Comparison of ENCODE assay signal across 30 mouse cellular contexts in genomic region chr6:23107069-23107468, GRCm38 (mm10). TPM values are rescaled to one million over a fixed set of nuclear protein-coding genes. Genes with fewer than 3 reads are reported as not detected.
"Had no signal": no experiment of that assay in that cellular context is flagged by ENCODE, and none has a peak within 500 bp of the region (broad histone marks: within the 10 kb centered on the region; RNA-seq: fewer than 3 reads in every experiment).

No protein-coding gene starts in this region.

- H3K36me3 ChIP-seq: limb, embryonic 10.5 days; limb, embryonic 12.5 days; limb, embryonic 13.5 days; limb, embryonic 15.5 days; liver, embryonic 13.5 days; midbrain, embryonic 10.5 days; midbrain, embryonic 12.5 days; midbrain, embryonic 13.5 days; midbrain, embryonic 15.5 days; neural tube, embryonic 12.5 days; neural tube, embryonic 13.5 days had no signal

- ATAC-seq: liver, embryonic 12.5 days; liver, postnatal 0 days; lung, postnatal 0 days; midbrain, embryonic 13.5 days; midbrain, embryonic 15.5 days; midbrain, embryonic 16.5 days had no signal

- H3K27ac ChIP-seq: left cerebral cortex, adult 2 months; limb, embryonic 10.5 days; limb, embryonic 12.5 days; limb, embryonic 13.5 days; limb, embryonic 15.5 days; liver, embryonic 12.5 days; liver, embryonic 13.5 days; liver, embryonic 14.5 days; liver, embryonic 15.5 days; macrophage; midbrain, embryonic 10.5 days; midbrain, embryonic 12.5 days; midbrain, embryonic 13.5 days; midbrain, embryonic 15.5 days; neural tube, embryonic 12.5 days; neural tube, embryonic 13.5 days had no signal

- H3K9ac ChIP-seq: limb, embryonic 12.5 days; limb, embryonic 13.5 days; limb, embryonic 15.5 days; liver, embryonic 12.5 days; liver, embryonic 13.5 days; liver, embryonic 14.5 days; liver, embryonic 15.5 days; liver, postnatal 0 days; midbrain, embryonic 12.5 days; midbrain, embryonic 13.5 days; midbrain, embryonic 15.5 days; neural tube, embryonic 12.5 days; neural tube, embryonic 13.5 days had no signal

- H3K4me1 ChIP-seq: limb, embryonic 10.5 days; limb, embryonic 12.5 days; limb, embryonic 13.5 days; limb, embryonic 15.5 days; liver, embryonic 12.5 days; liver, embryonic 13.5 days; liver, embryonic 15.5 days; megakaryocyte, embryonic 14.5 days; midbrain, embryonic 10.5 days; midbrain, embryonic 12.5 days; midbrain, embryonic 13.5 days; midbrain, embryonic 15.5 days; neural tube, embryonic 12.5 days; neural tube, embryonic 13.5 days had no signal

- H3K4me2 ChIP-seq: limb, embryonic 12.5 days; limb, embryonic 13.5 days; limb, embryonic 15.5 days; liver, embryonic 11.5 days; liver, embryonic 12.5 days; liver, embryonic 13.5 days; liver, embryonic 15.5 days; midbrain, embryonic 11.5 days; midbrain, embryonic 12.5 days; midbrain, embryonic 13.5 days; midbrain, embryonic 15.5 days; neural tube, embryonic 12.5 days; neural tube, embryonic 13.5 days had no signal

- H3K9me3 ChIP-seq: limb, embryonic 10.5 days; limb, embryonic 12.5 days; limb, embryonic 13.5 days; limb, embryonic 15.5 days; liver, embryonic 12.5 days; liver, embryonic 13.5 days; liver, embryonic 15.5 days; midbrain, embryonic 10.5 days; midbrain, embryonic 12.5 days; midbrain, embryonic 13.5 days; midbrain, embryonic 15.5 days; neural tube, embryonic 12.5 days; neural tube, embryonic 13.5 days had no signal

- H3K4me3 ChIP-seq: left cerebral cortex, adult 2 months; limb, embryonic 10.5 days; limb, embryonic 12.5 days; limb, embryonic 13.5 days; limb, embryonic 15.5 days; liver, embryonic 12.5 days; liver, embryonic 13.5 days; liver, embryonic 15.5 days; megakaryocyte, embryonic 14.5 days; midbrain, embryonic 10.5 days; midbrain, embryonic 12.5 days; midbrain, embryonic 13.5 days; midbrain, embryonic 15.5 days; myocyte; neural tube, embryonic 12.5 days; neural tube, embryonic 13.5 days had no signal

- DNase-seq: left cerebral cortex, postnatal 4 days; liver; liver, embryonic 13.5 days; liver, postnatal 0 days; lung, adult 18-20 months; lung, adult 2 months; lung, postnatal 14 days; lung, postnatal 4 days; midbrain, embryonic 14.5 days had no signal

- H3K27me3 ChIP-seq: limb, embryonic 12.5 days; limb, embryonic 13.5 days; limb, embryonic 15.5 days; liver, embryonic 12.5 days; liver, embryonic 13.5 days; liver, embryonic 15.5 days; megakaryocyte, embryonic 14.5 days; midbrain, embryonic 12.5 days; midbrain, embryonic 13.5 days; midbrain, embryonic 15.5 days; neural tube, embryonic 12.5 days; neural tube, embryonic 13.5 days had no signal

RNA-seq across cellular contexts. Expression of gene Aass, which starts 25.7 kb away (rescaled TPM):
- polyA plus RNA-seq: macrophage, myocyte had no signal
